Mouse (Mus musculus) CH12F3 (cell line): ENCODE measurements around the gene Jtb.

Experiments
- in situ Hi-C: fragments of 300-500 bp; cut with MboI; formaldehyde crosslinking; loops from 2 replicates; pipeline ENCODE4 v1.14.3; 2020; ENCODE audit warnings: low sequenced_read_pairs

Gene Jtb

DNA sequence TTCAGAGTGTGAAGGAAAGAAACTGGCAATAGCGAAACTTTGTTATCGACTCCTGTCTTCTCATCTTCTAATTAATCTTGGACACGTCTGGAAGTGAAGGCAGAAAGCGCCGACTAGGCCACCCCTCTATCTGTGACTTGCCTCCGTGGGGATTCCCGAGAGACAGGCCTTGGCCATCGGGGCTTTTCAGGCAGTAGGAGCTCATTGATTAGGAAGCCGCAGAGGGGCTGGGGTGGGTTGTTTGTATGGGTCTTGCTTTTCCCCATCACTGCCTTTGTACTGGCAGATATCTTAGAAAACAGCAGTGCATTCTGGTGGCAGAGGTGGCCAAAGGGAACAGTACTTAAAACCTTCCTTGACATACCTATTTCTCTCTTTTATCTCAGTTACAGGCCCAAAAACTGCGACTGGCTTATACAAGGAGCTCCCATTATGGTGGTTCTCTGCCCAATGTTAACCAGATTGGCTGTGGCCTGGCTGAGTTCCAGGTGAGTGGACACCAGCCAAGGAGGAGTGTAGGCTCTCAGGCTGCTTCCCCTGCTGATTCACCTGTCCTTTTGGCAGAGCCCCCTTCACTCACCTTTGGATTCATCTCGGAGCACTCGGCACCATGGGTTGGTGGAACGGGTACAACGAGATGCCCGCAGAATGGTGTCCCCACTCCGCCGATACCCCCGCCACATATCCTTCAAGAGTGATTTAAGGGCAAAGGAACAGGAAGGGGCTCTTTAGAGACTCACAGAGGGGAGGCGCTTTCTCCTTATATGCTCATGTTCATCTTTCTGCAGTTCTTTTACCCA is 25.5 kb downstream of the Jtb start:
- in situ Hi-C loops: no loop called here

DNA sequence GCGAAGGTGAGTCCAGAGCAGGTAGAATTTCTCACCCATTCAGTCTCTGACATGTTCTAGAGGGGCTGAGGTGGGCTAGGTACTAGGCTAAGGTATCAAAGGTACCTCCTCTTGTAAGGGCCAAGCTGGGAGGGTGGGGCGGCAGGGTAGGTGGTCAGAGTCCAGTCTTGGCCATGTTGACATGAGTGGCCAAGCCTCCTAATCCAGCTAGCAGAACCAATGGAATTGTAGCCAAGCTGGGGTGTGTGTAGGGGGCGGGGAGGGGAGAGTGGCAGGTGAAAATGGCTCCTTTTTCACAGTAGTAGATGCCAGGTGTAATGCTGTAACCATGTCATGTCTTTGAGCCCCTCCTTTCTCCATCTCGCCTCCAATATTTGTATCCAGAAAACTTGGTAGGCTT is 27.1 kb downstream of the Jtb start:
- in situ Hi-C loops: no loop called here

DNA sequence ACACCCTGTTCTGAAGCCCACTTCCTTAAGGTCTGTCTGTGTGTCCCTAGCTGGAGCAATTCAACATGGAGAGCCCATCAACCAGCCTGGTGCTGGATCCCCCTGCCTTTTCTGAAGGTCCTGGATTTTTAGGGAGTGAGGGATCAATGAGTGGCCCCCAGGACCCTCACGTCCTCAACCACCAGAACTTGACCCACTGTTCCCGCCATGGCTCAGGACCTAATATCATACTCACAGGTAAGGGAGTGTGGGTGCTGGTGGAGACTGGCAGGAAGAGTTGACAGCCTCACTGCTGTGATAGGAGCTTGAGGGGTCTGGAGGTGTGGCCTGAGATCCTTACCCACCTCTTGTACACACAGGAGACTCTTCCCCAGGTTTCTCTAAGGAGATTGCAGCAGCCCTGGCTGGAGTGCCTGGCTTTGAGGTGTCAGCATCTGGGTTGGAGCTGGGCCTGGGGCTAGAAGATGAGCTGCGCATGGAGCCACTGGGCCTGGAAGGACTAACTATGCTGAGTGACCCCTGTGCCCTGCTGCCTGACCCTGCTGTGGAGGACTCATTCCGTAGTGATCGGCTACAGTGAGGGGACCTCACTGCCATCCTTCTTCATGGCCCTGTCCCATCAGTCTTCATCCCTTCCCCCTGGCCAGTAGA is 31.8 kb downstream of the Jtb start:
- in situ Hi-C loops: no loop called here

DNA sequence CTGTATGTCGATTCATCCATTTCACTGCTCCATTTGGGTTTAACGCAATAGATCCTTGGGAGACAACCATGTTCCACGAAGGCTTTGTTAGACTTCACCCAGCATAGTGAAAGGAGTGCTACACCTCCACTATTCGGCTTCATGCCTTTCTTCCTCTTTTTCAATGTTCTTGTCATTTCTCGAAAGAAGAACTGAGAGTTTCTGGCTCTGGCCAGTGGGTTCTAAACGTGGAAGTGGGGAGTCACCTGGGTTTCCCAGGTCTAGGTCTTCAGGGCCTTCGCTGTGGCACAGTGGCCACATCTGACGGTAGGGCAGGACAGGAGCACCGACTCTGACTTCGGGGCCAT is 33.3 kb downstream of the Jtb start:
- in situ Hi-C loops: no loop called here

- in situ Hi-C loops: no loop called here
Observed at GRCm38 (mm10) chr3:90265034-90265931, 33.9 kb downstream of the Jtb start, which contains the start of gene Dennd4b. Gene Dennd4b (plus strand): TSS chr3:90265185.

- in situ Hi-C loops: no loop called here
Observed at GRCm38 (mm10) chr3:90265932-90266741, 34.7 kb downstream of the Jtb start.

DNA sequence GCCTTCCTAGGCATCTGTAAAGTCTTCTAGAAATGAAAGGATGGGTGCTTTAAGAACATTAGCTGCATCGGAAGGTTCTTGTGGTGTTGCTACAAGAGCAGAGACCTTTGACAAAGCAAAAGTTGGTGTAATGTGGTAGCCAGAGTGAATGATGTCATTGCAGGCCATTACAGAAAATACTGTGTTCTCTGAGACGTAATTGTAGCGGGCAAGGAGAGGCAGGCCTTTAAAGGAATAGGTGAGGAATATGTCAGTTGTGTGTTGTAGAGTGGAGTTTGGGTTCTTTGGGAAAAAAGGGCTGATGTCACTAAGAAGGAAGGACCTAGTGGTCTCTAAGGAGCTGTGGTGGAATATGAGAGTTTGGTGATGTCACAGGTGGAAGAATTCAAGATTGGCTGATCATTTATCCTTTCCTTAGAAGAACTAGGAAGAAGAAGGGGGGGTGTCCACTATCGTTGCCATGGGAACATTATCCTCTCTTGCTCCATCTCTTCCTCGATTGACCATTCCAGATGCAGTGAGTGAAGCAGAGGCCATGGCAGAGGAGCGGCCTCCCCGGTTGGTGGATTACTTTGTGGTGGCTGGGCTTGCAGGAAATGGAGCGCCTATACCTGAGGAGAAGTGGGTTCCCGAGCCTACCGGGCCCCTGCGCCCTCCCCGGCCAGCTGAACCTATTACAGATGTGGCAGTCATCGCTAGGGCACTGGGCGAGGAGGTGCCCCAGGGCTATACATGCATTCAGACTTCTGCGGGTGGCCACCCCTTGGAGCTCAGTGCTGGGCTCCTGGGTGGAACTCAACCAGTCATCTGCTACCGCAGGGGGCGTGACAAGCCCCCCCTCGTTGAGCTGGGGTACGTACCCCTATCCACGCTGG is 35.7 kb downstream of the Jtb start:
- in situ Hi-C loops: no loop called here

- in situ Hi-C loops: no loop called here
Observed at GRCm38 (mm10) chr3:90268190-90268589, 36.8 kb downstream of the Jtb start.

- in situ Hi-C loops: no loop called here
Observed at GRCm38 (mm10) chr3:90268971-90269370, 37.6 kb downstream of the Jtb start.

DNA sequence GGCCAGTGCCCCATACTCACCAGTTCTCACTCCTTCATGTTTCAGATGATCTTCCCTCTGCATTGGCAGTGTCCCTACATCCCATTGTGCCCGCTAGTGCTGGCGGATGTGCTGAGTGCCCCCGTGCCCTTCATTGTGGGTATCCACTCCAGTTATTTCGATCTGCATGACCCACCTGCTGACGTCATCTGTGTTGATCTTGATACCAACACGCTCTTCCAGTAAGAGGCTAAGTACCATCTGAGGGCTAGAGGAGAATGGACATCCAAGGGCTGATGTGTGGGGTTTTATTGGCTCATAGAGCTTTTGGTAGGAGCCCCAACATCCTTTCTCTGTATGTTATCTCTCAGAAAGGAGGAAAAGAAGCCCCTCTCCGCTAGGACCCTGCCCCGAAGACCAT is 39.4 kb downstream of the Jtb start:
- in situ Hi-C loops: no loop called here

GRCm38 (mm10) chr3:90272170-90272569 is 40.8 kb downstream of the Jtb start:
- in situ Hi-C loops: no loop called here

DNA sequence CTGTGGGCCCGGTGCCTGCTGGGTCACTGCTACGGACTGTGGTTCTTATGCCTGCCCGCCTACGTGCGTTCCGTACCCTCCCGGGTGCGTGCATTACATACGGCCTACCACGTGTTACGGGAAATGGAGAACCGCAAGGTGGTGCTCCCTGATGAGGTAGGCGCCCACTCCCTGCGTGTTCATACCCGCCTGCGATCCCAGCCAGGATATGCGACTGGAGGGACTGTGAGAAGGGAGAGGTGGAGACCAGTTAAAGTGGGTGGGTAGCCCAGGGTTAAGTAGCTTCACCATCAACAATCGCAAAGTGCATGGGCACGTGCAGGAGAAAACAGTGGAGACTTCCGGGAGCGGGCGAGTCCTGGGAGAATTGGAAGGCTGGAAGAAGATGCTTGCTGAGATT is 42.5 kb downstream of the Jtb start:
- in situ Hi-C loops: no loop called here

DNA sequence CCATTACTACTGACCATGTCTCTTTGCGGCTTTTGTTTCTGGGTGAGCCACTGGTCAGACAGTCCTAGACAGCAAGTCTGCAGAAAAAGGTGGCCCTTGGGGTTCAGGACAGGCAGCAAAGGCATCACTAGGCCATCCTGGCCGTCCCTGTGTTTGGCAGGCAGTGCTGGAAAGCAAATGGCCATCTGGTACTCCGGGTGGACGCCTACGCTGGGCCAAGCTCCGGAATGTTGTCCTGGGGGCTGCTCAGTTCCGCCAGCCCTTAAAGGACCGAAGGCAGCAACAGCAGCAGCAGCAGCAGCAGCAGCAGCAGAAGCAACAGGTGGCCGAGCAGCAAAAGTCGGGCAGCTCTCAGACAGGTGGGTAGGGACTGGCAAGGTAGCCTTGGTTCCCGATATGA is 43.9 kb downstream of the Jtb start:
- in situ Hi-C loops: no loop called here

- in situ Hi-C loops: no loop called here
Observed at GRCm38 (mm10) chr3:90276858-90277257, 45.5 kb downstream of the Jtb start.

DNA sequence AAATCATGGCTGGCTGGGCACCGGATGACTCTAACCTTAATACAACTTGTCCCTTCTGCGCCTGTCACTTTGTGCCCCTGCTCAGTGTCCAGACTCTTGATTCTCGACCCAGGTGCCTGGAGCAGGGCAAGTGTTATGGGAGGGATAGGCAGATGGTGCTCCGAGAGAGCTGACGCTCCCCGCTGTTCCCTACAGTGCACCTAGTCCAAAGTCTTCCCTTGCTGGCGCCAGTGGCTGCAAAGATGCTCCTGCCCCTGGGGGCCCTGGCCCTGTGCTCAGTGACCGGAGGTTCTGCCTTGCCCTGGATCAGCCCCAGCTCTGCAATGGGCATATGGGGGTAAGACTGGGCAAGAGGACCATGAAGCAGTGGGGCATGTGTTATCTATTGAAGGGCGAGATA is 46.4 kb downstream of the Jtb start:
- in situ Hi-C loops: no loop called here

DNA sequence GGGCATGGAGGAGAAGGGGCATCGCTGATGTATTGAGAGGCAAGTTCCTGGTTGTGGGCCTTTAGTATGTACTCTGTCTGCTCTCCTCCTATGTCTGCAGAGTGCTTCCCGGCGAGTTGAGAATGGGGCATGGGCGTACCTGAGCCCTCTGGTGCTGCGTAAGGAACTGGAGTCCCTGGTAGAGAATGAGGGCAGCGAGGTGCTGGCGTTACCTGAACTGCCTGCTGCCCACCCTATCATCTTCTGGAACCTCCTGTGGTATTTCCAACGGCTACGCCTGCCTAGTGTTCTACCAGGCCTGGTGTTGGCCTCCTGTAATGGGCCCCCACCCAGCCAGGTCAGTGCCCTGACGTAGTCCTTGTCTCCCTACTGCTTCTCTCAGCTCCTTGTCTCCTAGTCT is 46.8 kb downstream of the Jtb start:
- in situ Hi-C loops: no loop called here

- in situ Hi-C loops: no loop called here
Observed at GRCm38 (mm10) chr3:90279216-90279615, 47.8 kb downstream of the Jtb start.

GRCm38 (mm10) chr3:90279743-90280142 is 48.3 kb downstream of the Jtb start:
- in situ Hi-C loops: no loop called here

DNA sequence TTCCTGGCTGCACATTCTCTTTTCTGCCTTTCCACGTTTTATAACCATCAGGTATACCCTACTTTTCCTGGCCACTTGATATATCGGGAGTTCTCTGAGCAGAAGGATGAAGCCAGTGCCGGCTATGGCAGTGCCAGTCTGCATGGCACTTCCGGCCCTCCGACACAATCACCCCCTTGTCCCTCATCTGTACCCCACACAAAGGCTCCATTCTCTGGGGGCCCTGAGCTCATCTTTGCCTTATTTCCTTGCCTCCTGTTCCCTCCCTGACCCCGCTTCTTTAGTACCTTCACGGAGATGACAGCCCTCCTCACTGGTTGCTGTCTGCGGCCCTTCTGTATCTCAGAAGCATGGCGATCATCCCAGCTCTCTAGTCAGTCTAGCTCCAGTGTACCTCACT is 49.3 kb downstream of the Jtb start:
- in situ Hi-C loops: no loop called here

- in situ Hi-C loops: no loop called here
Observed at GRCm38 (mm10) chr3:90284150-90284549, 52.8 kb downstream of the Jtb start.
